Mouse (Mus musculus) lung, embryonic 14.5 days (tissue): ENCODE measurements around the gene Negr1. TPM values are rescaled to one million over a fixed set of nuclear protein-coding genes. Genes with fewer than 3 reads are reported as not detected.

Experiments used
- ATAC-seq: fragments of 200-750 bp; cut with Nextera tagmentation; 2 replicates; pipeline ENCODE4 v1.8.0; 2017; ENCODE audit warnings: mild to moderate bottlenecking, moderate TSS enrichment, moderate library complexity; ENCODE audit not compliant: insufficient read depth
- DNase-seq: peaks from one replicate; pipeline ENCODE4 v3.0.0-alpha.2; 2015
- H3K27ac ChIP-seq: fragments of 300-500 bp; sonication (generic); 2 replicates; pipeline ENCODE4 v1.5.1; 2014; ENCODE audit warnings: low read depth, mild to moderate bottlenecking, moderate library complexity
- H3K27me3 ChIP-seq: fragments of 300-500 bp; sonication (generic); 2 replicates; pipeline ENCODE4 v1.6.1; 2014; ENCODE audit warnings: low read length, control low read depth; ENCODE audit not compliant: insufficient read depth
- H3K36me3 ChIP-seq: fragments of 300-500 bp; sonication (generic); 2 replicates; pipeline ENCODE4 v1.6.1; 2014; ENCODE audit warnings: control low read depth; ENCODE audit not compliant: insufficient read depth
- H3K4me1 ChIP-seq: fragments of 300-500 bp; sonication (generic); 2 replicates; pipeline ENCODE4 v1.6.1; 2014; ENCODE audit warnings: antibody characterized with exemption, control low read depth; ENCODE audit not compliant: insufficient read depth
- H3K4me2 ChIP-seq: fragments of 300-500 bp; sonication (generic); 2 replicates; pipeline ENCODE4 v1.6.1; 2014; ENCODE audit warnings: mild to moderate bottlenecking
- H3K4me3 ChIP-seq: fragments of 300-500 bp; sonication (generic); 2 replicates; pipeline ENCODE4 v1.5.1; 2014; ENCODE audit warnings: low read depth, low read length
- H3K9ac ChIP-seq: fragments of 300-500 bp; sonication (generic); 2 replicates; pipeline ENCODE4 v1.6.1; 2014
- H3K9me3 ChIP-seq: fragments of 300-500 bp; sonication (generic); 2 replicates; pipeline ENCODE4 v1.6.1; 2016; ENCODE audit warnings: low read depth, low read length, control low read depth
- CTCF ChIP-seq: IDR thresholded peaks from 2 replicates; pipeline ENCODE4 v1.5.1; 2016; ENCODE audit warnings: antibody characterized with exemption, low read depth
- WGBS: fragments of 180-500 bp; shearing (Covaris S2); extraction: QIAGEN DNeasy Blood & Tissue Kit; methylation state at CpG from one replicate; pipeline ENCODE4 v1.1.7; 2014; 5-methylcytosine and 5-hydroxymethylcytosine counted together
- polyA plus RNA-seq: library from polyadenylated mRNA; unstranded; fragments of >200 nt; fragmentation: Nextera tagmentation; extraction: Ambion mirVana; gene quantifications from 2 replicates; pipeline ENCODE4 v1.2.1, GENCODE M21; 2014

The Negr1 gene
- polyA plus RNA-seq = 7.6 and 7.8 TPM in 2 replicates

GRCm38 (mm10) chr3:156561524-156562423 lies at the start of gene Negr1:
Negr1 (plus strand) TSS chr3:156561794.
- H3K27ac ChIP-seq = peak within 1 kb of the TSS; percentile 75; the same call in 1 of the 2 replicates
- H3K4me1 ChIP-seq = no peaks in the 10 kb centered on the region
- H3K36me3 ChIP-seq = no peaks in the 10 kb centered on the region
- DNase-seq (peak; percentile 85), ATAC-seq (peak; percentile 83)
- peak within 1 kb of the TSS; percentile 48 for H3K9ac ChIP-seq
- H3K4me3 ChIP-seq = peak within 1 kb of the TSS; percentile 58
- peaks cover 13% of the 10 kb centered on the region; the same call in 1 of the 2 replicates for H3K27me3 ChIP-seq
- H3K4me2 ChIP-seq = peak within 1 kb of the TSS; percentile 69
- WGBS = under 1% methylated on average over 79 of the region's 79 CpGs
- H3K9me3 ChIP-seq = no peaks in the 10 kb centered on the region
- TF ChIP-seq CTCF = no peak

DNA sequence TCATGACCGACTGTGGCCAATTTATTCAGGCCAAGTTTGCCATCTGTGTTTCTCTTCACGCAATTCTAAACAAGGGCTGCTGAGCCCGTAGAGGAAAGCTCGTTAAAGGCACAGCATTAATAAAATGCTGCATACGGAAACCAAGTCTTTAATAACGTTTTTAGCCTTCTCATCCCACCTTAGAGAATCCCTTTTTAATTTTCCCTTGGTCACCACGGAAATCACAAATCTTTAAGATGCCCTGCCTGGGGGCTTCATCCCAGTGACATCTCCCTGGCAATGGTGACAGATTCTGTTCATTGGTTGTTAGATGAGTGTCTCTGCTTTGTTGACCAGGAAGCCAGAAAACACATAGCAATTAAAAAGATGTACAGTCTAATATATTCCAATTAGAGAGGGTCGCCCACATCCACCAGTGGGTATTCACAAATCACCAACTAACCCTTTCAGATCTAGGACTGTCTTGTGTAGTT lies 35.1 kb upstream of the Negr1 start:
- Histone ChIP-seq H3K4me1 (no peaks in the 10 kb centered on the region), H3K36me3 (no peaks in the 10 kb centered on the region), H3K27ac (no peak overlapping the region), H3K4me3 (no peak overlapping the region), H3K9me3 (no peaks in the 10 kb centered on the region), H3K9ac (no peak overlapping the region), H3K27me3 (no peaks in the 10 kb centered on the region), H3K4me2 (no peak overlapping the region)
- ATAC-seq (no peak), DNase-seq (no peak)
- 73% methylated on average over 8 of the region's 8 CpGs for WGBS
- TF ChIP-seq CTCF = no peak

DNA sequence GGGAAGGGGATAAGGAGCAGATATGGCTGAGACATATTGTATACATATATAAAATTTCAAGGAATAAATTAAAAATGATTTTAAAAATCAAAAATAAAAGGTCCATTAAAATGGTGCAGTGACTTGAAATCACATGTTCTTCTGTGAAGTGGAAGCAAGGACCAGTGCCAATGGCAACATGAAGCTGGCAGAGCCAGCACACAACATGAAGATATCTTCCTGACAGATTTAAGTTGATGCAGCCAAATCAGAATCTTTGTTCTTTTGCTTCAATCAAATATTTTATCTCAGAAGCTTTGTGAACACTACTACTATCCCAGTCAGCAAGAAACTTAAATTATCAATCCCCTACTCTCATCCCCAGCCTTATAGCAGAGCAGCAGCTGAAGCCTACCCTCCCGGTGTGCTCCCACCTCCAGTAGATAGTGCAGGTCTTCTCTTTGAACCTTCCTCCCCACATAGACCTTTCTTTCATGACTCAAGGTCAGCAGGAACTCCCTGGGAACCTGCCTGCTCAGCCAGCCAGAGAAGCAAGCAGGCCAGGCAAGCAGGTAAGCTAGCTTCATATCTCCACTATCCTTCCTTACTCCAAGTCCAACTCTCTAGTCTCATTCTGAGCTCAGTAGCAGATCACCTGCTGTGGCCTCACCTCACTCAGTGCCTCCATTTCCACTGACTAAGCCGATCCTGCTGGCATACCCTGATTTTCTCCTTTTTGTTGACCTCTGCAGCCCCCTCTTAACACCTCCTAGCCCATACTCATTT lies 34.2 kb upstream of the Negr1 start:
- no peaks in the 10 kb centered on the region for H3K36me3 ChIP-seq
- H3K4me2 ChIP-seq = no peak overlapping the region
- no peaks in the 10 kb centered on the region for H3K9me3 ChIP-seq
- 70% methylated on average over 2 of the region's 2 CpGs for WGBS
- no peak overlapping the region for H3K4me3 ChIP-seq
- no peaks in the 10 kb centered on the region for H3K27me3 ChIP-seq
- DNase-seq = no peak
- H3K4me1 ChIP-seq = no peaks in the 10 kb centered on the region
- H3K27ac ChIP-seq = no peak overlapping the region
- TF ChIP-seq CTCF = no peak
- no peak overlapping the region for H3K9ac ChIP-seq
- ATAC-seq = no peak

- no peak for TF ChIP-seq CTCF
- H3K36me3 ChIP-seq = no peaks in the 10 kb centered on the region
- H3K4me3 ChIP-seq = no peak overlapping the region
- DNase-seq (peak; percentile 65), ATAC-seq (no peak)
- H3K4me1 ChIP-seq = no peaks in the 10 kb centered on the region
- no peak overlapping the region for H3K27ac ChIP-seq
- no peak overlapping the region for H3K9ac ChIP-seq
- H3K27me3 ChIP-seq = peaks cover 13% of the 10 kb centered on the region; the same call in 1 of the 2 replicates
- WGBS = 21% methylated on average over 8 of the region's 8 CpGs
- H3K9me3 ChIP-seq = no peaks in the 10 kb centered on the region
- peak overlapping the region; percentile 69 for H3K4me2 ChIP-seq
These were observed 2.2 kb upstream of the Negr1 start for GRCm38 (mm10) chr3:156559441-156559825.

- H3K36me3 ChIP-seq = no peaks in the 10 kb centered on the region
- H3K27me3 ChIP-seq = peaks cover 13% of the 10 kb centered on the region; the same call in 1 of the 2 replicates
- no peak for TF ChIP-seq CTCF
- H3K27ac ChIP-seq = no peak overlapping the region; the same call in 1 of the 2 replicates
- 8% methylated on average over 19 of the region's 19 CpGs for WGBS
- H3K4me1 ChIP-seq = no peaks in the 10 kb centered on the region
- peak; percentile 57 for DNase-seq
- 0 out of 2 replicates have a peak, but pooled peaks have one; percentile 6 for ATAC-seq
- no peaks in the 10 kb centered on the region for H3K9me3 ChIP-seq
- H3K4me3 ChIP-seq = peak overlapping the region; percentile 58
- H3K9ac ChIP-seq = no peak overlapping the region
- peak overlapping the region; percentile 69 for H3K4me2 ChIP-seq
These were observed 1.6 kb upstream of the Negr1 start for GRCm38 (mm10) chr3:156559826-156560471.

- peak overlapping the region; percentile 70 for H3K27ac ChIP-seq
- H3K4me2 ChIP-seq = peak overlapping the region; percentile 69
- no peaks in the 10 kb centered on the region for H3K9me3 ChIP-seq
- no peak for TF ChIP-seq CTCF
- H3K4me3 ChIP-seq = peak overlapping the region; percentile 58
- DNase-seq (peak; percentile 89), ATAC-seq (peak; percentile 93)
- WGBS = 0% methylated on average over 27 of the region's 27 CpGs
- H3K36me3 ChIP-seq = no peaks in the 10 kb centered on the region
- H3K4me1 ChIP-seq = no peaks in the 10 kb centered on the region
- H3K27me3 ChIP-seq = peaks cover 13% of the 10 kb centered on the region; the same call in 1 of the 2 replicates
- peak overlapping the region; percentile 42; the same call in 1 of the 2 replicates for H3K9ac ChIP-seq
These were observed 828 bp upstream of the Negr1 start for GRCm38 (mm10) chr3:156560766-156561165.
